Mouse (Mus musculus): ENCODE measurements around the gene Gm49387.

- TF ChIP-seq TAL1 (IDR thresholded peaks at IDR 0.05; ENCODE audit: low read length) (no peak), GATA1 (IDR thresholded peaks at IDR 0.05; ENCODE audit: low read length) (no peak)
These were observed 10.0 kb downstream of the Gm49387 start for GRCm38 (mm10) chr14:31630677-31631076.

Data from erythroblast, embryonic 14.5 days (primary cell).